Mouse (Mus musculus) megakaryocyte progenitor cell, adult 5-6 weeks (primary cell): ENCODE measurements around the gene Vezf1. TPM values are rescaled to one million over a fixed set of nuclear protein-coding genes. Genes with fewer than 3 reads are reported as not detected.
"Not testable (repeated sequence)": the region's sequence is repeated elsewhere in the genome, so short reads cannot be mapped to it uniquely, and the experiment has no call there.

ENCODE experiments used
- ATAC-seq: replicated peaks from 2 replicates; pipeline ENCODE4 v1.8.0; 2016; ENCODE audit warnings: mild to moderate bottlenecking, moderate TSS enrichment, inconsistent platforms; ENCODE audit not compliant: poor library complexity
- total RNA-seq, 2 experiments: library from RNA; stranded (forward) in 1 of 2; stranded (reverse) in 1 of 2; fragments of 157-497, 149-512 nt in 1 of 2; fragments of 200-1000 nt in 1 of 2; gene quantifications; 2 replicates each; pipeline versions ENCODE4 v1.2.3 to v1.2.4; 2015 to 2017

The Vezf1 gene
- total RNA-seq (2015): 37.5 and 41.8 TPM in 2 replicates
- total RNA-seq (2017): 16.2 and 18.8 TPM in 2 replicates

- peak; percentile 78 for ATAC-seq
Measured at GRCm38 (mm10) chr11:88067586-88068410, at the start of gene Vezf1. Gene Vezf1 (plus strand): TSS chr11:88068279.

GRCm38 (mm10) chr11:88023933-88024332 lies 44.1 kb upstream of the Vezf1 start:
- no peak for ATAC-seq

- ATAC-seq: no peak
Measured at GRCm38 (mm10) chr11:88027391-88028035, 40.6 kb upstream of the Vezf1 start.

DNA sequence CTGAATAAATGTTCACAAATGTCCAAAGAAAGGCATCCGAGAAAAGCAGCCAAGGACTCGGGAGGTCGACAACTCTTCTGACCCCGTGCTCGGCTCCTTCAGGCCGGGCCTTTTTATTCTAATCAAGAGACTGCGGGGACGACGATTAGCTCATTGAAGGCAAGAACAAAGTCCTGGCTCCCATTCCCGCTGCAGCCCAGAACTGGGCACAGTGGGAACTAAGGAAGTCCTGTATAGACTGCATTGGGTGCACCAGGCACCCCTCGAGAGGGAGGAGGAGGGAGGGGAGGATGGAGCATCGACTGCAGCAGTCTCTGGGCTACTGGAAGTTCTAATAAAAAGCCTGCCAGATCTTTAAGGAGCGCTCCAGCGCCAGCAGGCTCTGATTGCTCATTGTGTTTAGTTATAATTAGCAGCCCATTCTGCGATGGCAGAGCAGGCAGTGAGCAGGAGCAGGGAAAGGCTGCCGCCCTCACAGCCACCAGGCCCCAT lies 39.8 kb upstream of the Vezf1 start:
- ATAC-seq: no peak

DNA sequence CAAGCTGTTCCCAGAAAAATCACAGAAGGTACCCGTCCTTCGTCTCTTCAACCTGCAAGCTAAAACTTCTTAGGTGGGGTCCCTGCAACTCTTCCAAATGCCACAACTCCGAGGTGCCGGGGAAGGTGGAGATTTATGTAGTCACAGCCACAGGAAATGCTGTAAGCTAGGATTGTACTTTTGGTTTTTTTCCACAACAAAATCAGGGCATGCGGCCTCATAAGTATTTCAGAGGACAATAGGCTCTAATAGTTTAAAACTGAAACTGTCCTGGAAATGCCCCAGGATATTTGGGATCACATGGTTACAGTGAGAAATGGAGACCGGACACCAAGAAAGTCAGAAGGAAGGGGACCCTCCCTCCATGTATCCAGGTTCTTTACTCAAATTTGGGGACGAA lies 37.9 kb upstream of the Vezf1 start:
- ATAC-seq: no peak

DNA sequence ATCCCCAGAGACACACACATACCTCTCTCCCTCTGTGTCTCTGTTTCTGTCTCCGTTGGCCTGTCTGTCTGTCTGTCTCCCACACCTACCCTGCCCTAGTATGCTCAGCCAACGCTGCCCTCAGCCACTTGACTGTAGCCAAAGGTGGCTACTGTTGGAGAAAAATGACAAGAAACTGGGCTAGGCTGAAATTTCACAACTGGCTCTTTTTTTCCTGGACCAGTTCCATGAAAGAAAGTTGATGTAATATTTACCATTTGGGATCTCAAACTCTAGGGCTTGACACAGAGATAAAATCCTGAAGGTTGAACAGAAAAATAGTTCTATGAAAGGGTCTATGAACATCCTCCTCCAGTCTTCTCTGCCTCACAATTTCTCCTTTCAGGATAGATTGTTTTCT lies 37.2 kb upstream of the Vezf1 start:
- no peak for ATAC-seq

DNA sequence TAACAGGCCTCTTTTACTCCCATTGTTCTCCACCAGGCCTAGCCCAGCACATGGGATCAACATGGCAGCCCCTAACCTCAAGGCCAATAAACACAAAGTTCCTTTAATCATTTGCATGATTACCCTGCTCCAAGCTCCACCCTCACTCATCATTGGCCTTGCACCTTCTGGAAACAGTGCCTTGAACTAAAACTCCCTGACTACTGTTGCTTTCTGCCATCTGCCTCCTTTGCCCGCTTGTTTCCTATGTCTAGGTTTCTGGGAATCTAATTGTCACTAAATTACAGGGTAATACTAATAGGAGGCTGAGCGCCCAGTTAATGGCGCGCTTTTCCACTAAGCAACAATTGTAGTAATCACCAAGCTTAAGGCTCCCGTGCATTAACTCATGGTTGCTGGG lies 36.3 kb upstream of the Vezf1 start:
- ATAC-seq: no peak

- no peak for ATAC-seq
Measured at GRCm38 (mm10) chr11:88035970-88036369, 32.1 kb upstream of the Vezf1 start.

DNA sequence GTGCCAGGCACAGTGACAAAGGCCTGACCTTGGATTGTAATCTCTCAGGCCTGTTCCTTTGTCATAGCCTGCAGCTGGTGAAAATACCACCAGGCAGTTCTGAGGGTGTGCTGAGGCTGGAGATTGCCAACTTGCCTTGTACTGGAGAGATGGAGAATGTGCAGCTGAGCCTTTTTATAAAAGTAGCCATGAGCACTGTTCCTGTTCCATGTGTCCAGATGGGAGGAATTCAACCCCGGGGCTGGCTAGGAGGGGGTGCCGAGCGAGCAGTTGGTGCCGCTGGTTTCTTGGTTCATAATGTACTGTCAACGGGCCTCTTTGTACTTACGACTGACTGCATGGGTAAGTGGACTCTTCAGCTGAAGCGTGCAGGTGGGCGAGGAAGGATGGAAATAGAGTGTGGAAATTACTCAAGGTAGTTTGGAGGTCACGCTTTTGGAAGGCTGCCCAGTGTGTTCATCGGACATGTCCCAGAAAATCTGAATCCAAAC lies 31.3 kb upstream of the Vezf1 start:
- ATAC-seq: no peak

GRCm38 (mm10) chr11:88037386-88037785 lies 30.7 kb upstream of the Vezf1 start:
- ATAC-seq: no peak

DNA sequence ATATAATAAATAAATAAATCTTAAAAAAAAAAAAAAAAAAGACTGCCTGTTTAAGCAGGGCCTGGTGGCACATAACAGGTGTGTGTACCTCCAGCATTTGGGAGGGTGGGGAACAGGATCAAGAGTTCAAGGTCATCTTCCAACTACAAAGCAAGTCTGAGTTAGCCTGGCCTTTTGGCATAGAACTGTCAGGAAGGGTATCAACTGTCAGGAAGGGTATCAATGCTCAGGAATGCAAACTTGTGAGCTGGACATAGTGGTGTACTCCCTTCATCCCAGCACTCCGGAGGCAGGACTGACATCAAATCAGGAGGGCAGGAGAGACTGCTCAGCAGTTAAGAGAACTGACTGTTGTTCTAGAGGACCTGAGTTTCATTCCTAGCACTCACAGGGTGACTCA lies 29.0 kb upstream of the Vezf1 start:
- ATAC-seq: no peak

- ATAC-seq: no peak
Measured at GRCm38 (mm10) chr11:88044314-88044713, 23.8 kb upstream of the Vezf1 start.

GRCm38 (mm10) chr11:88045159-88045558 lies 22.9 kb upstream of the Vezf1 start:
- ATAC-seq: not testable (repeated sequence)

GRCm38 (mm10) chr11:88045878-88046277 lies 22.2 kb upstream of the Vezf1 start:
- peak; percentile 9; the same call in 1 of the 2 replicates for ATAC-seq

DNA sequence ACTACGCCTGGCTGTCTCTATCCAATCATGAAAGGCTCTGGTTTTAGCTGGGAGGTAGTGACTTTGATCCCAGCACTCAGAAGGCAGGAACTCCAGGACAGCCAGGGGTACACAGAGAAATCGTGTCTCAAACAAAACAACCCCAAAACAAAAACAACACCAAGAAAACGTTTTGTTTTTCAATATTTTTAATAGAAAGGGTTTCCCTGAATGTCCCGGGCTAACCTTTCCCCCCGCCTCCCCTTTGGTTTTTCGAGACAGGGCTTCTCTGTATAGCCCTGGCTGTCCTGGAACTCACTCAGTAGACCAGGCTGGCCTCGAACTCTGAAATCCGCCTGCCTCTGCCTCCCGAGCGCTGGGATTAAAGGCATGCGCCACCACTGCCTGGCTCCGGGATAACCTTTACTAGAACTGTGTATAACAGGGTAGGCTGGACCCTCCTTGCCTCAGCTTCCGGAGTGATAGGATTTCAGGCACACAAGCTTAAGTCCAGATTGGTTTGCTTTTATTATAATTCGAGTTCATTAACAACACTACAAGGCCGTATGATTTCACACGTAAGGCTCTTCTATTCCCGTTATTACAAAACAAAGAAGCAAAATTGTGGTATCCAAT lies 21.6 kb upstream of the Vezf1 start:
- ATAC-seq: no peak

DNA sequence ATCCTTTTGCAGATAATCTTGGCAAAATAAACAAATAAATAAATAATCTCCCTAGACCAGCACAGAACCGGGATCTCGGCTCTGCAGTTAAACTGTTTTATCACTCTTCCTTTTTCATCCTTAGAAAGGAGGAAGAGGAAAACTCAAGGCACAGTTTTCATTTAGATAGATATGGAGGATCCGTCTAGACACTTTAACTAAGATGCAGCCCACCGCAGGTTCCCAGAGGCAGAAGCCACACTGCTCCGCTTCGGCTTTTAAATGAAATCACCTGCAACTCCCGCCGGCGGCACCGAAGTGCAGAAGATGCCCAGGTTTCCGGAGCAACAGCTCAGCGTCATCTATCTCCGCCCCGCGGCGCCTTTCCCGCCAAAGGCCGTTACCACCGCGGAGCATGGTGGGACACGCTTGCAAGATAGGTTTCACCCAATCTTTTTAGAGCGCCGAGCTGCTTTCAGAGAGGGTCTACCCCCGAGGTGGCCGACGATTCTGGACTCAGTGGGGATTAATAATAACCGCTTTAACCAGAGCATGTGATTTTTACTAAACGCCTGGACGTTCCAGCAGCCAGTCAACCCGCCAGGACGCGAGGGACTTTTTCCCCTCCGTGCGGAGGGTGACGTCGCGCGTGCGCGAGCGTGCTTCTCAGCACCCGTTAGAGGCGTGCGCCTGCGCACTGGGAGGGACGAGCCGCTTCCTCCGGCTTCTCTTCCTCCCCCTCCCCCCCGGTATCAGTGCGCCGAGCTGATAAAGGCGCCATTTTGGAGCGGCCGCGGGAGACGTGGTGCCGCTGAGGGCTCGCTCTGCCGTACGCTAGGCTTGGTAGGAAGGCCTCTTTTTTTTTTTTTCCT lies 20.9 kb upstream of the Vezf1 start, which contains the start of gene Srsf1:
Gene Srsf1 (plus strand): TSS at position 430 of the 851 bp plus-strand sequence.
- peak; percentile 83 for ATAC-seq

- ATAC-seq: peak; percentile 26
Measured at GRCm38 (mm10) chr11:88047871-88048531, 20.1 kb upstream of the Vezf1 start.

DNA sequence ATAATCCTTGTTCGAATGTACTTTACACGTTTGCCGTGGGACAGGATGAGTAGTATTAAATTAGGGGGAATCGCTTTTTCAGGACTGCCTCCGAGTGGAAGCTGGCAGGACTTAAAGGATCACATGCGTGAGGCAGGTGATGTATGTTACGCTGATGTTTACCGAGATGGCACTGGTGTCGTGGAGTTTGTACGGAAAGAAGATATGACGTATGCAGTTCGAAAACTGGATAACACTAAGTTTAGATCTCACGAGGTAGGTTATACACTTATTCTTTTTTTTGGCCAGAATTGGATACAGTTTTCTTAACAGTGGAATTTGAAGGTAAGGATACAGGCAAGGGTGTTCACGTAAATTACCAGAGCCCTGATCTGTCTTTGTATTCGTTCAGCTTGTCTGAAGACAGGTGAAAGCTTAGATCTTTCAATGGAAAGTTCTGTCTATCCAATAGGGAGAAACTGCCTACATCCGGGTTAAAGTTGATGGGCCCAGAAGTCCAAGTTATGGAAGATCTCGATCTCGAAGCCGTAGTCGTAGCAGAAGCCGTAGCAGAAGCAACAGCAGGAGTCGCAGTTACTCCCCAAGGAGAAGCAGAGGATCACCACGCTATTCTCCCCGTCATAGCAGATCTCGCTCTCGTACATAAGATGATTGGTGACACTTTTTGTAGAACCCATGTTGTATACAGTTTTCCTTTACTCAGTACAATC lies 19.0 kb upstream of the Vezf1 start:
- ATAC-seq: no peak

- no peak for ATAC-seq
Measured at GRCm38 (mm10) chr11:88049732-88050131, 18.3 kb upstream of the Vezf1 start.
